Mouse (Mus musculus): ENCODE results near the gene Prep.

The Prep gene

DNA sequence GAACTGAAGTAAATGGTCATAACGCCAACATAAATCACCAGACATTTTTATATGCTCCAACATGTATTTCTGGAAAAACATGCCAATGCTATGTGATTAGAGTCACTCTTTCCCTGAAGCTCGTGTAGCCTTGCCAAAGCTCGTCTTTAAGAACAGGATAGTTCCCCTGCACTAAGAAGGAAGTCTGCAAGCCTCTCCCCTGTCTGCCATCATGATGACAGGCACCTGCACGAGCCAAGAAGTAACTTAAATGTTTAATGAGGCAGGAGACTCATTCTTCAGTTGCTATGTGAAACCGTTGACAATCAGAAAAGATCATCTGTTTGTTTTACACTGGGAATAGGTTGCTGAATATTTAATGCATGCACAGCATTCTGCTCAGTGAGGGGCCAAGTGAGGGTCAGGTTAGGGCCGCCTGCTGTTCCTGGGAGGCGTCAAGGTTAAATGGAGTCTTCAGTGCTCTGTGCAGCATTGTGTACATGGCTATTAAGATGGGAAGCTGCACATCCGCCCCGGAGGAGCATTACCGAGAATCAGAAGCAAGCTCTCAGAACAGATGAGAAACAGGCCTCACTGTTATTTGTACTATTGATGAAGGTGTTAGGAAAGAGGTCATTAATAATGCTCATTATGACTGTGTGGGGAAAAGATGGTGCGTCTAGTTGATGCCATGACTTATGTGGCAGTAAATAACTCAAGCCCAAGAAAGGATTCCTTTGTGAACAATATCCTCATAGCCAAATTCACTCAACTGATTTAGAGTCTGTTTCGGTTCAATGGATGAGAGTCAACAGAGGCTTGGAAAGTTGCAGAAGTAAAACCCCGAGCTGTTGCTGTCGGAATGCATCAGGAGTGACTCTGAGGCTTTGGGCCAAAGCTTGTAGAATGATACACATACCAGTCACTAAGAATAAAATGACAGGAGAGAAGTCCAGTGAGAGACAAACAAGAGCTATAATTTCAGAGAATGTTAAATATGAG, 126.6 kb downstream of the Prep start:
- DNase-seq (ENCODE audit: low spot score): no peak

GRCm38 (mm10) chr10:45194531-45194930, 127.5 kb downstream of the Prep start:
- no peak for DNase-seq (ENCODE audit: low spot score)

DNA sequence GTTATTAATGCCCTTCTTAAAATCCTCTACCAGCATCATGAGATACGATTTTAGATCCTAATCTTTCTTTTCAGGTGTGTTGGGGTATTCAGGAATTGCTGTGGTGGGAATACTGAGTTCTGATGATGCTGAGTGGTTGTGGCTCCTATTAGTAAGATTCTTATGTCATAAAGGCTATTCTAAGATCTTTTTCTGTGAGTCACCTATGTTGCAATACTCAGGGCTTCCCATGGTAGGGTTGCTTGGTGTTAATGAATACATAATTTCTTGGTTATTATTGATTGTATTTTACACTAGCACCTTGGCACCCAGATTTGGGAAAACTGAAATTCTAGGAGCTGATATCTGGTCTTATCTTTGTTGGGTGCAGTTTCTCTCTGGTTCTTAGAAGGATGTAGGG, 137.6 kb downstream of the Prep start:
- DNase-seq (ENCODE audit: low spot score): no peak

- DNase-seq (ENCODE audit: low spot score): no peak
Measured at GRCm38 (mm10) chr10:45210201-45210600, 143.2 kb downstream of the Prep start.

GRCm38 (mm10) chr10:45216676-45217075, 149.7 kb downstream of the Prep start:
- DNase-seq (ENCODE audit: low spot score): no peak
